Mouse (Mus musculus): ENCODE measurements around the gene Ctns. TPM values are rescaled to one million over a fixed set of nuclear protein-coding genes. Genes with fewer than 3 reads are reported as not detected.

Gene Ctns
- polyA plus RNA-seq, 1 experiment from 2014 or later: 13.9 TPM

GRCm38 (mm10) chr11:73137591-73138501 is 61.0 kb downstream of the Ctns start, which contains the start of gene Haspin:
Gene Haspin, minus strand, starts transcription at chr11:73138294.
- Histone ChIP-seq H3K36me3 (peaks cover 9% of the 10 kb centered on the region), H3K4me3 (peak within 1 kb of the TSS; percentile 84), H3K4me1 (replicated peaks) (peaks cover 28% of the 10 kb centered on the region), H3K4me2 (peak within 1 kb of the TSS; percentile 86), H3K27me3 (replicated peaks) (no peaks in the 10 kb centered on the region), H3K9ac (peak within 1 kb of the TSS; percentile 87), H3K27ac (ENCODE audit: poor library complexity, severe bottlenecking) (no peak within 1 kb of the TSS; the same call in 1 of the 2 replicates), H3K9me3 (replicated peaks) (no peaks in the 10 kb centered on the region)
- peak; percentile 90 for ATAC-seq (ENCODE audit: insufficient number of reproducible peaks, low FRiP score)
- WGBS: under 1% methylated on average over 84 of the region's 84 CpGs

- 33% methylated on average over 11 of the region's 11 CpGs for WGBS
- Histone ChIP-seq H3K36me3 (peaks cover 17% of the 10 kb centered on the region), H3K27ac (ENCODE audit: poor library complexity, severe bottlenecking) (no peak overlapping the region; the same call in 1 of the 2 replicates), H3K27me3 (replicated peaks) (no peaks in the 10 kb centered on the region), H3K9me3 (replicated peaks) (no peaks in the 10 kb centered on the region), H3K9ac (peak overlapping the region; percentile 87), H3K4me1 (replicated peaks) (peaks cover 28% of the 10 kb centered on the region), H3K4me3 (peak overlapping the region; percentile 84), H3K4me2 (peak overlapping the region; percentile 86)
- ATAC-seq (ENCODE audit: insufficient number of reproducible peaks, low FRiP score): 0 out of 2 replicates have a peak, but pooled peaks have one; percentile 1
Measured at GRCm38 (mm10) chr11:73137116-73137515, 61.7 kb downstream of the Ctns start.

DNA sequence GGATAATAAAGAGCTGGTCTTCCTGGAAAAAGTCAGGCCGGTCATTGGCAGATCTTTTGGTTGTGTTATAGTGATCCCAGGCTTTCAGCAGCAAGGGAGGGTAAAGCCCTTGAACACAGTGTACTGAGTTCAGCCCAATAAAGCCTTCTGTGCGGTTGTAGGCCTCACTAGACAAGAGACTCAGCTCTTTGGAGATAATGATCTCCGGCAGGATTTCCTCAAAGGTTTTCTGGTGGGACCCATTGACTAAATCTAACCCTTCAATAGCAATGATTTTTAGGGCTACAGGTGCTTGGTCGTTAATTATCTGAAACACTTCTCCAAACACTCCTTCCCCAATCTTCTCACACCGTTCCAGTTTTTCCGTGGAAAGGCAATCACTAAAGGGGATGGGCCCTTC is 62.3 kb downstream of the Ctns start:
- ATAC-seq (ENCODE audit: insufficient number of reproducible peaks, low FRiP score): no peak
- H3K4me2 ChIP-seq: peak overlapping the region; percentile 86
- peaks cover 19% of the 10 kb centered on the region for H3K36me3 ChIP-seq
- peaks cover 28% of the 10 kb centered on the region for H3K4me1 ChIP-seq (replicated peaks)
- H3K9me3 ChIP-seq (replicated peaks): no peaks in the 10 kb centered on the region
- no peak overlapping the region for H3K27ac ChIP-seq (ENCODE audit: poor library complexity, severe bottlenecking)
- WGBS: 69% methylated on average over 6 of the region's 6 CpGs
- peak overlapping the region; percentile 84 for H3K4me3 ChIP-seq
- peak overlapping the region; percentile 87 for H3K9ac ChIP-seq
- H3K27me3 ChIP-seq (replicated peaks): no peaks in the 10 kb centered on the region

GRCm38 (mm10) chr11:73134222-73134621 is 64.6 kb downstream of the Ctns start:
- 95% methylated on average over 5 of the region's 5 CpGs for WGBS
- Histone ChIP-seq H3K27ac (ENCODE audit: poor library complexity, severe bottlenecking) (no peak overlapping the region), H3K27me3 (replicated peaks) (no peaks in the 10 kb centered on the region), H3K9me3 (replicated peaks) (no peaks in the 10 kb centered on the region), H3K4me2 (peak overlapping the region; percentile 22), H3K4me3 (no peak overlapping the region), H3K9ac (no peak overlapping the region), H3K36me3 (peaks cover 25% of the 10 kb centered on the region), H3K4me1 (replicated peaks) (peaks cover 28% of the 10 kb centered on the region)
- no peak for ATAC-seq (ENCODE audit: insufficient number of reproducible peaks, low FRiP score)

Other genes starting within 250 kb of the Ctns start
- gene Atp2a3, start 237.9 kb downstream of the Ctns start, polyA plus RNA-seq (2016; fragmentation: Nextera tagmentation; extraction: Ambion mirVana): 4.8 and 5.7 TPM in 2 replicates
- gene P2rx1, start 199.9 kb downstream of the Ctns start, polyA plus RNA-seq (2016; fragmentation: Nextera tagmentation; extraction: Ambion mirVana): 2.2 and 2.7 TPM in 2 replicates
- gene Camkk1, start 180.0 kb downstream of the Ctns start, polyA plus RNA-seq (2016; fragmentation: Nextera tagmentation; extraction: Ambion mirVana): 2.0 and 2.2 TPM in 2 replicates
- 10.9 and 11.0 TPM in 2 replicates for gene Ncbp3, start 151.3 kb downstream of the Ctns start, polyA plus RNA-seq (2016; fragmentation: Nextera tagmentation; extraction: Ambion mirVana)
- 0.17 and 0.19 TPM in 2 replicates for gene Itgae, start 108.5 kb downstream of the Ctns start, polyA plus RNA-seq (2016; fragmentation: Nextera tagmentation; extraction: Ambion mirVana)
- gene Haspin, start 60.7 kb downstream of the Ctns start, polyA plus RNA-seq (2016; fragmentation: Nextera tagmentation; extraction: Ambion mirVana): 13.9 and 14.4 TPM in 2 replicates
- 1.8 and 2.2 TPM in 2 replicates for gene P2rx5, start 38.6 kb downstream of the Ctns start, polyA plus RNA-seq (2016; fragmentation: Nextera tagmentation; extraction: Ambion mirVana)
- gene Emc6, start 22.0 kb downstream of the Ctns start, polyA plus RNA-seq (2016; fragmentation: Nextera tagmentation; extraction: Ambion mirVana): 97.4 and 101 TPM in 2 replicates
- 239 and 249 TPM in 2 replicates for gene Tax1bp3, start 22.0 kb downstream of the Ctns start, polyA plus RNA-seq (2016; fragmentation: Nextera tagmentation; extraction: Ambion mirVana)
- 0.36 and 0.54 TPM in 2 replicates for gene Shpk, start 418 bp upstream of the Ctns start, polyA plus RNA-seq (2016; fragmentation: Nextera tagmentation; extraction: Ambion mirVana)
- gene Trpv1, start 35.2 kb upstream of the Ctns start, polyA plus RNA-seq (2016; fragmentation: Nextera tagmentation; extraction: Ambion mirVana): 0.05 TPM in 1 of 2 replicates, not detected in the other
- 0.03 TPM in 2 replicates for gene Trpv3, start 68.3 kb upstream of the Ctns start, polyA plus RNA-seq (2016; fragmentation: Nextera tagmentation; extraction: Ambion mirVana)
- not detected in 2 replicates for gene Aspa, start 130.6 kb upstream of the Ctns start, polyA plus RNA-seq (2016; fragmentation: Nextera tagmentation; extraction: Ambion mirVana)
- gene Gm49340, start 130.7 kb upstream of the Ctns start, polyA plus RNA-seq (2016; fragmentation: Nextera tagmentation; extraction: Ambion mirVana): not detected in 2 replicates
- gene Spata22, start 130.7 kb upstream of the Ctns start, polyA plus RNA-seq (2016; fragmentation: Nextera tagmentation; extraction: Ambion mirVana): not detected in 2 replicates
- gene Olfr20, start 151.7 kb upstream of the Ctns start, polyA plus RNA-seq (2016; fragmentation: Nextera tagmentation; extraction: Ambion mirVana): not detected in 2 replicates
- gene Olfr376, start 172.2 kb upstream of the Ctns start, polyA plus RNA-seq (2016; fragmentation: Nextera tagmentation; extraction: Ambion mirVana): not detected in 2 replicates
- gene Olfr1, start 200.6 kb upstream of the Ctns start, polyA plus RNA-seq (2016; fragmentation: Nextera tagmentation; extraction: Ambion mirVana): not detected in 2 replicates
- gene Olfr378, start 229.4 kb upstream of the Ctns start, polyA plus RNA-seq (2016; fragmentation: Nextera tagmentation; extraction: Ambion mirVana): not detected in 2 replicates